Mouse (Mus musculus): ENCODE results near the gene Gclc.

The Gclc gene

GRCm38 (mm10) chr9:77783006-77783405 is 28.7 kb downstream of the Gclc start:
- no peak for DNase-seq (ENCODE audit: low spot score in 2 of 2)

- DNase-seq (ENCODE audit: low spot score in 2 of 2), result no peak
These were observed 31.1 kb downstream of the Gclc start for GRCm38 (mm10) chr9:77785466-77785865.

- DNase-seq (ENCODE audit: low spot score in 2 of 2), result no peak
These were observed 33.6 kb downstream of the Gclc start for GRCm38 (mm10) chr9:77787936-77788335.

- DNase-seq (ENCODE audit: low spot score in 2 of 2), result no peak
These were observed 35.4 kb downstream of the Gclc start for GRCm38 (mm10) chr9:77789615-77790348.

- DNase-seq (ENCODE audit: low spot score in 2 of 2), result no peak
These were observed 39.5 kb downstream of the Gclc start for GRCm38 (mm10) chr9:77793838-77794237.

- DNase-seq (ENCODE audit: low spot score in 2 of 2), result no peak
These were observed 48.1 kb downstream of the Gclc start for GRCm38 (mm10) chr9:77802461-77802860.

- DNase-seq (ENCODE audit: low spot score in 2 of 2), result no peak
These were observed 52.1 kb downstream of the Gclc start for GRCm38 (mm10) chr9:77806426-77806825.

GRCm38 (mm10) chr9:77806842-77807668 is 52.7 kb downstream of the Gclc start:
- peak; percentile 67 to 72 for DNase-seq (ENCODE audit: low spot score in 2 of 2)

- DNase-seq (ENCODE audit: low spot score in 2 of 2), result no peak
These were observed 54.1 kb downstream of the Gclc start for GRCm38 (mm10) chr9:77808481-77808880.

- no peak for DNase-seq (ENCODE audit: low spot score in 2 of 2)
These were observed 64.5 kb downstream of the Gclc start for GRCm38 (mm10) chr9:77818858-77819257.

- DNase-seq (ENCODE audit: low spot score in 2 of 2), result no peak
These were observed 65.0 kb downstream of the Gclc start for GRCm38 (mm10) chr9:77819318-77819717.

GRCm38 (mm10) chr9:77820836-77821235 is 66.5 kb downstream of the Gclc start:
- DNase-seq (ENCODE audit: low spot score in 2 of 2), result no peak

- DNase-seq (ENCODE audit: low spot score in 2 of 2), result no peak
These were observed 71.1 kb downstream of the Gclc start for GRCm38 (mm10) chr9:77825380-77825961.

- no peak for DNase-seq (ENCODE audit: low spot score in 2 of 2)
These were observed 71.9 kb downstream of the Gclc start for GRCm38 (mm10) chr9:77826237-77826636.

- DNase-seq (ENCODE audit: low spot score in 2 of 2), result no peak
These were observed 74.2 kb downstream of the Gclc start for GRCm38 (mm10) chr9:77828531-77828965.

- DNase-seq (ENCODE audit: low spot score in 2 of 2), result no peak
These were observed 80.1 kb downstream of the Gclc start for GRCm38 (mm10) chr9:77834259-77834993.

- no peak for DNase-seq (ENCODE audit: low spot score in 2 of 2)
These were observed 80.8 kb downstream of the Gclc start for GRCm38 (mm10) chr9:77835122-77835521.

GRCm38 (mm10) chr9:77835756-77836155 is 81.4 kb downstream of the Gclc start:
- no peak for DNase-seq (ENCODE audit: low spot score in 2 of 2)

- no peak for DNase-seq (ENCODE audit: low spot score in 2 of 2)
These were observed 84.3 kb downstream of the Gclc start for GRCm38 (mm10) chr9:77838586-77838985.
